Mouse (Mus musculus) v-Abl transformed pro-B cells (cell line): Measurements from ENCODE around the gene Aldh9a1.

Source experiments
- in situ Hi-C, 2 experiments: fragments of 400-800 bp; cut with MboI; formaldehyde crosslinking; loops; one replicate each; pipeline ENCODE4 v1.15.1; 2025; ENCODE audit not compliant: unreplicated experiment in 2 of 2

The Aldh9a1 gene

DNA sequence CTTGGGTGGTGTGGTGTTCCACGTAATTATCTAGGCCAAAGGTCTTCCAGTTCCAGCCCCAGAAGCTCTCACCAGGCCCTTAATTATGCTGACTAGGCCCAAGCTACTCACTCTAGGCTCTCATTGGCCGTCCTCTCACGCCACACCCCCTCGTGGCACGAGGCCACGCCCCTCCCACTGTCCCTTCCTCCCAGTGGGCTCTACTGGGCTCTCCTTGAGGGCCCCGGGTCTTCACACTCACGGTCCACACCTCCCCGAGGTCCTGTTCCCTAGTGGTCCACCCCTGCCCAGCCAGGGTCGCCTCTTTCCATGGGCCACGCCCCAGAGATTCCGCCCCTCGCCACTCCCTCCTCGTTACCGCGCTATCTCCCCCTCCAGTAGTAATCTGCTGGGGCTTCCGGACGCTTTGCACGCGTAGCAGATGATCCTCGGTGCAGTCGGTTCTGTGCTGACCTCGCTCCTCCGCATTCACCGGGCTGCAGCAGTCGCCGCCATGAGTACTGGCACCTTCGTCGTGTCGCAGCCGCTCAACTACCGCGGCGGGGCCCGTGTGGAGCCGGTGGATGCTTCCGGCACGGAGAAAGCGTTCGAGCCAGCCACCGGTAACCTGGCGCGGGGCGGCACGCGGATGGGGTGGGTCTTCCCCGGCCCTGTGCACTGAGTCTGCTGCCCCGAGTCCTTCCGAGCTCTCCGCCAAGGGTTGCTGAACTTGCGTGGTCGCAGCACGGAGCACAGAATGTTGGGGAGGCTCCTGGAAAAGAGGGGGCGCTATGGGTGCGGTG lies at the start of gene Aldh9a1:
Gene Aldh9a1, plus strand, starts transcription at position 177 of the 782 bp plus-strand sequence.
- in situ Hi-C loops: loop anchor here (25.0 kb wide), 3 partner anchors 338 to 1188 kb away; partner anchors contain the start of gene Fam78b (in 2 of the 2)

- in situ Hi-C loops: no loop called here
Measured at GRCm38 (mm10) chr1:167300122-167300521, 49.7 kb upstream of the Aldh9a1 start.

GRCm38 (mm10) chr1:167305501-167306137 lies 44.2 kb upstream of the Aldh9a1 start:
- in situ Hi-C loops: loop anchor here in 1 of 2 experiments (5.0 kb wide), 1 partner anchor 63 kb away; no protein-coding TSS in a partner anchor

- in situ Hi-C loops: loop anchor here in 1 of 2 experiments (5.0 kb wide), 1 partner anchor 64 kb away; no protein-coding TSS in a partner anchor
Measured at GRCm38 (mm10) chr1:167306451-167307240, 43.1 kb upstream of the Aldh9a1 start.

DNA sequence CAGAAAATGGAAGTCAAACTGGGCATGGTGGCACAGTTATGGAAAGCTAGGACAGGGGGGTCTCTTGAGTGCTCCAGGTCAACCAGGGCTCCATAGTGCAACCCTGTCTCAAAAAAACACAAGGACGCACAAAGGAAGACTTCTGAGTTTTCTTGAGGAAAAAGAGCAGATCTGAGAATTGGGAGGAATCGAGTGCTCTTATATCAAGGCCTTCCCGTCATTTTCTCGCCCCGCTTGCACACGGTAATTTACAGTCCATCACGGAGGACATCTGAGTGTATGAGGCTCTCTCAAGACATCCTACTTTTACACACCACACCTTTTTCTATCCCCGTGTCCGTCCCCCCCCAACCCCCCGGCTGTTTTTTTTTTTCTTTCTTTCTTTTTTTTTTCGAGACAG lies 42.1 kb upstream of the Aldh9a1 start:
- in situ Hi-C loops: loop anchor here in 1 of 2 experiments (5.0 kb wide), 1 partner anchor 65 kb away; no protein-coding TSS in a partner anchor

DNA sequence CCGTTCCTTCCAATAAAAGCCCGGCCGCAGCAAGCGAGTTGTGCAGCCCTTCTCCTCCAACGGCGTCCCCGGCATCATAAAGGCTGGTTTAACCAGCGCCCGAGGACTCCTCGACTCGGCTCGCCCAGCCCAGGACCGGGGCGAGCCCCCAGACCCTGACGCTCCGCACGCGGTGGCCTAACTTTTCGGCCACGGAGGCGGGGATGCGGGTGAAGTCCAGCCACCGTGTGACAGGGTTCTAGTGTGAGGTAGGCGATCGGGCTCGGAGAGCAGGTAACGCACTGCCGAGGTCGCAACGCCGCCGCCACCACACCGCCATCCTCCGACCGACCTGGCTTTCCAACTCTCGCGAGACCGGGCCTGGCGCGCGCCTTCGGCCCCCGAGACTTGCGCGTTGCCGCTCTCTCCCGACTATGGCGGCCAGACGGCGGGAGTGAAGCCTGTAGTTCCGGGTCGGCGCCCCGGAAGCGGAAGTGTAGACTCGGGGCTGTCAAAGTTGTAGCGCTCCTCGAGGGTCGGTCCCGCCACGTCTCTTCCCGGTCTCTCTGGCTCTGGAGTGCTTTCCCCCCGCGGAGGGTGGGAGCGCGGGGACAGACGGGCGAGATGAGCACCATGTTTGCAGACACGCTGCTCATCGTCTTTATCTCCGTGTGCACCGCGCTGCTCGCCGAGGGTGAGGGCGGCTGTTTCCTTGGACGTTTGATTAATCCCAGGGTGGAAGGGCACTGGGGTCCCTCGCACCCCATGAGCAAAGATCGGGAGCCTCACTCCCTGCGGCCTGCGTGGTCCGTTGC lies 41.3 kb upstream of the Aldh9a1 start, which contains the start of gene Tmco1:
Gene Tmco1, plus strand, starts transcription at position 118 of the 794 bp plus-strand sequence.
- in situ Hi-C loops: loop anchor here in 1 of 2 experiments (5.0 kb wide), 1 partner anchor 66 kb away; no protein-coding TSS in a partner anchor

GRCm38 (mm10) chr1:167312367-167312766 lies 37.4 kb upstream of the Aldh9a1 start:
- in situ Hi-C loops: no loop called here

- in situ Hi-C loops: no loop called here
Measured at GRCm38 (mm10) chr1:167313220-167313619, 36.6 kb upstream of the Aldh9a1 start.

DNA sequence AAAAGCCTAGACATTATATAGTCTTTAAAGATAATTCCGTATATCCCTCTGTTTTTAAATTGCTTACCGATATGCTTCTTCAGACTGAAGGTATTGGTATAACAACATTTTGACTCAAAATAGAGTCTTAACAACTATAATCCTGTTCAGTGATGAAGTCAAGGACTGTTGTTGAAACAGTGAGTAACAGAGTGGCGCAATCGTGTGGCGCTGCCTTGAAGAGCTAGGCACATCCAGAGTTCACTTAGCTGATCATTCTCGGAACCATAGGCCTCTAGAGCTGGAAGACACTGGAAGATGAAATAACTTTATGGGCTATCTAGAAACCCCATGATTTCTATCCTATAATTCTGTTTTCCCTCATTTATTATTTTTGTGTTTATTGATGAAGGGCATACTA lies 28.1 kb upstream of the Aldh9a1 start:
- in situ Hi-C loops: no loop called here

GRCm38 (mm10) chr1:167328776-167329175 lies 21.0 kb upstream of the Aldh9a1 start:
- in situ Hi-C loops: loop anchor here (25.0 kb wide), 2 partner anchors 316 to 541 kb away; partner anchors contain the start of gene Fam78b (in 2 of the 2)

DNA sequence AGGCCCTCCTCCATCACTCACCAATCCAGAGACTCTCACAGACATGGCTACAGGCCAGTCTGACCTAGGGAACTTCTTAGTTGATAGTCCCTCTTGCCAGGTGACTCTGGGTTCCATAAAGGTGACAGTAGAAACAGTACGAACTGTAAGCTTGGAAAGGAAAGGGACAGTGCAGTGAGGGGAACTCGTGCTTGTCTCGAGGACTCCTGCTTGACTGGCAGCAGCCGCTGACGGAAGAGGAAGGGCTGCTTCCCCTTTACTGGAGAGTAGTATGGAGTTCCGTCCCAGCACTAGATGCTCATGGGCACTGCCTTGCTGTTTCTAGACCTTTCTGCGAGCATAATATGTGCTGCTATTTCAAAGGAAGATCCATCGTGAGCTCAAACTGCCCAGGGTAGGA lies 18.7 kb upstream of the Aldh9a1 start:
- in situ Hi-C loops: loop anchor here (10.0 to 25.0 kb wide), 4 partner anchors 319 to 596 kb away; partner anchors contain the start of gene Fam78b (in 2 of the 2)

- in situ Hi-C loops: loop anchor here (5.0 to 25.0 kb wide), 5 partner anchors 114 to 602 kb away; partner anchors contain the start of gene Fam78b (in 2 of the 2)
Measured at GRCm38 (mm10) chr1:167336398-167336797, 13.4 kb upstream of the Aldh9a1 start.

DNA sequence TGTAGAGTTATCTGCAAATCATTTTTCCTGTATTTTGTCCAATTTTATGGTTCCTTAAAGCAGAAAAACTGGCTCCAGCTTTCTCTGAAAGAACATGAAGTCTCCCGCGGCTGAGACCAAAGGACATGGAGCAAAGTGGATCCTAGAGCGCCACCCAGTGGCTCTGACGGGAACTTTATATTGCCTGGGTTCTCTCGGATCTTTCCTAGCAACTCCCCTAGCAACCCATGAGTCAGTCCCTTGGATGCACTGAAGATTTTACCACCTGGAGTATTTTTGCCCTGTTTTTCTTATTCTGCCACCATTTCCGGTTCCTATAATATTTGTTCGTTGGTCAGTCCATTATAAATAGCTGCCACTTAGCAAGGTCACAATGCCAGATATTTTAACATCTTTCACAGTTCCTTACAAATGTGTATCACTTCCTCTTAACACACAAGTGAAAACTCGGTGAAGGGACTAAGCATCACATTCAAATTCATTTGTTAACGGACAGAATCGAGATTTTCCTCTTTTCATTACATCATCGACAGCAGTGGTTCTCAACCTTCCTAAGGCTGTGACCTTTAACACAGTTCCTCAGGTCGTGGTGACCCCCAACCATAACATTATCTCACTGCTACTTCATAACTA lies 12.2 kb upstream of the Aldh9a1 start:
- in situ Hi-C loops: loop anchor here (5.0 to 25.0 kb wide), 5 partner anchors 115 to 603 kb away; partner anchors contain the start of gene Fam78b (in 2 of the 2)

GRCm38 (mm10) chr1:167339177-167339781 lies 10.5 kb upstream of the Aldh9a1 start:
- in situ Hi-C loops: loop anchor here (5.0 to 25.0 kb wide), 5 partner anchors 117 to 604 kb away; partner anchors contain the start of gene Fam78b (in 2 of the 2)

GRCm38 (mm10) chr1:167340111-167340787 lies 9.5 kb upstream of the Aldh9a1 start:
- in situ Hi-C loops: loop anchor here (25.0 kb wide), 2 partner anchors 328 to 553 kb away; partner anchors contain the start of gene Fam78b (in 2 of the 2)

DNA sequence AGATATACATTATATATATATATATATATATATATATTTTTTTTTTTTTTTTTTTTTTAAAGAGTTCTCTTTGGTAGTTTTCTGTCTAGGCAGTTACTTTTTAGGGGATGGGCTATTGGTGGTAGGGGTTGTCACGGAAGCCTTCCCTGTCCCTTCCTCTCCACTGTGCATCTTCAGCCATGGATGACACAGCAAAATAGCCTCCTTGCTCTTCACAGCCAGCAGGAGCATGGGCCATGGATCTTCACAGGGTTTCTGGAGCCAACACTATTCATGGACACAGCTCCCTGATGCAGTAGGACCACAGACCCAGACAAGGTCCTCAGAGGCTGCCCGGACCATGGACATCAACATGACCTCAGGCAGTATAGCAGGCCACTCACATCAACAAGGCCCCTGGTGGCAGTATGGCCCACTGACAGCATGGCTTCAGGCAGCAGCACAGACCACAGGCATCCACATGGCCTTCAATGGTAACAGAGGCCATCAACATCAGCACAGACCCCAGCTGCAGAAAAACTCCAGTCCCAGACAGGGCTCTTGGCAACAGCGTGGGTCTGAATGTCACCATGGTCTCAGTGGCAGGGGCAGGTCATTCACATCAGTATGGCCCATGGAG lies 8.8 kb upstream of the Aldh9a1 start:
- in situ Hi-C loops: loop anchor here (25.0 kb wide), 2 partner anchors 329 to 554 kb away; partner anchors contain the start of gene Fam78b (in 2 of the 2)

- in situ Hi-C loops: loop anchor here (25.0 kb wide), 2 partner anchors 331 to 556 kb away; partner anchors contain the start of gene Fam78b (in 2 of the 2)
Measured at GRCm38 (mm10) chr1:167342831-167343230, 7.0 kb upstream of the Aldh9a1 start.
